Mouse (Mus musculus): ENCODE results near the gene Fxyd7. TPM values are rescaled to one million over a fixed set of nuclear protein-coding genes. Genes with fewer than 3 reads are reported as not detected.

Fxyd7 gene
- polyA plus RNA-seq, 1 experiment from 2014 or later = 20.3 TPM

GRCm38 (mm10) chr7:31041662-31042315, 9.5 kb downstream of the Fxyd7 start:
- no peak overlapping the region for H3K27ac ChIP-seq
- peaks cover 13% of the 10 kb centered on the region for H3K4me1 ChIP-seq (replicated peaks)
- peak; percentile 70 for ATAC-seq

GRCm38 (mm10) chr7:31041023-31041407, 10.3 kb downstream of the Fxyd7 start:
- peaks cover 13% of the 10 kb centered on the region for H3K4me1 ChIP-seq (replicated peaks)
- 44% methylated on average over 8 of the region's 8 CpGs for WGBS
- H3K4me3 ChIP-seq (replicated peaks) = no peak overlapping the region
- peaks cover 24% of the 10 kb centered on the region for H3K27me3 ChIP-seq (replicated peaks)
- no peak overlapping the region for H3K9ac ChIP-seq
- 0 out of 2 replicates have a peak overlapping the region, but pooled peaks have one; percentile 4 for H3K4me2 ChIP-seq (replicated peaks)
- H3K9me3 ChIP-seq = no peaks in the 10 kb centered on the region
- H3K27ac ChIP-seq = no peak overlapping the region
- ATAC-seq = no peak
- no peaks in the 10 kb centered on the region for H3K36me3 ChIP-seq

More at GRCm38 (mm10) chr7:31041662-31042315, 9.5 kb downstream of the Fxyd7 start:
- WGBS = 3% methylated on average over 28 of the region's 28 CpGs
- Histone ChIP-seq H3K9me3 (no peaks in the 10 kb centered on the region), H3K27me3 (replicated peaks) (peaks cover 24% of the 10 kb centered on the region), H3K36me3 (no peaks in the 10 kb centered on the region), H3K4me2 (replicated peaks) (peak overlapping the region; percentile 64), H3K9ac (peak overlapping the region; percentile 28), H3K4me3 (replicated peaks) (peak overlapping the region; percentile 29)

GRCm38 (mm10) chr7:31040281-31041022, 10.8 kb downstream of the Fxyd7 start:
- Histone ChIP-seq H3K4me2 (replicated peaks) (0 out of 2 replicates have a peak overlapping the region, but pooled peaks have one; percentile 4), H3K4me1 (replicated peaks) (peaks cover 13% of the 10 kb centered on the region), H3K27ac (no peak overlapping the region), H3K36me3 (no peaks in the 10 kb centered on the region), H3K4me3 (replicated peaks) (no peak overlapping the region), H3K27me3 (replicated peaks) (peaks cover 24% of the 10 kb centered on the region), H3K9me3 (no peaks in the 10 kb centered on the region), H3K9ac (no peak overlapping the region)
- no peak for ATAC-seq
- 78% methylated on average over 12 of the region's 12 CpGs for WGBS

GRCm38 (mm10) chr7:31039011-31039410, 12.3 kb downstream of the Fxyd7 start:
- no peak overlapping the region for H3K9ac ChIP-seq
- peaks cover 23% of the 10 kb centered on the region for H3K27me3 ChIP-seq (replicated peaks)
- no peak overlapping the region for H3K27ac ChIP-seq
- peaks cover 13% of the 10 kb centered on the region for H3K4me1 ChIP-seq (replicated peaks)
- H3K36me3 ChIP-seq = no peaks in the 10 kb centered on the region
- no peak overlapping the region for H3K4me2 ChIP-seq (replicated peaks)
- 87% methylated on average over 4 of the region's 4 CpGs for WGBS
- no peak overlapping the region for H3K4me3 ChIP-seq (replicated peaks)
- ATAC-seq = no peak
- H3K9me3 ChIP-seq = no peaks in the 10 kb centered on the region

- 70% methylated on average over 2 of the region's 2 CpGs for WGBS
- H3K9me3 ChIP-seq = no peaks in the 10 kb centered on the region
- no peak overlapping the region for H3K4me2 ChIP-seq (replicated peaks)
- H3K4me3 ChIP-seq (replicated peaks) = no peak overlapping the region
- no peak overlapping the region for H3K9ac ChIP-seq
- no peak for ATAC-seq
- H3K36me3 ChIP-seq = no peaks in the 10 kb centered on the region
- peaks cover 12% of the 10 kb centered on the region for H3K4me1 ChIP-seq (replicated peaks)
- H3K27me3 ChIP-seq (replicated peaks) = peaks cover 20% of the 10 kb centered on the region
- no peak overlapping the region for H3K27ac ChIP-seq
These were observed 13.6 kb downstream of the Fxyd7 start for GRCm38 (mm10) chr7:31037675-31038074.

- Histone ChIP-seq H3K4me2 (replicated peaks) (no peak overlapping the region), H3K27ac (no peak overlapping the region), H3K4me1 (replicated peaks) (peaks cover 5% of the 10 kb centered on the region), H3K4me3 (replicated peaks) (no peak overlapping the region), H3K9ac (no peak overlapping the region), H3K36me3 (no peaks in the 10 kb centered on the region), H3K27me3 (replicated peaks) (peaks cover 13% of the 10 kb centered on the region), H3K9me3 (no peaks in the 10 kb centered on the region)
- WGBS = 83% methylated on average over 7 of the region's 7 CpGs
- ATAC-seq = no peak
These were observed 14.3 kb downstream of the Fxyd7 start for GRCm38 (mm10) chr7:31036917-31037316.

- Histone ChIP-seq H3K4me3 (replicated peaks) (no peak overlapping the region), H3K9me3 (no peaks in the 10 kb centered on the region), H3K4me1 (replicated peaks) (no peaks in the 10 kb centered on the region), H3K9ac (no peak overlapping the region), H3K27me3 (replicated peaks) (no peaks in the 10 kb centered on the region), H3K4me2 (replicated peaks) (no peak overlapping the region), H3K27ac (no peak overlapping the region), H3K36me3 (no peaks in the 10 kb centered on the region)
- ATAC-seq = no peak
- WGBS = 81% methylated on average over 11 of the region's 11 CpGs
These were observed 16.0 kb downstream of the Fxyd7 start for GRCm38 (mm10) chr7:31035291-31035690.

- WGBS = 75% methylated on average over 11 of the region's 11 CpGs
- H3K4me1 ChIP-seq (replicated peaks) = no peaks in the 10 kb centered on the region
- no peaks in the 10 kb centered on the region for H3K36me3 ChIP-seq
- H3K9me3 ChIP-seq = no peaks in the 10 kb centered on the region
- H3K9ac ChIP-seq = no peak overlapping the region
- no peak overlapping the region for H3K27ac ChIP-seq
- H3K4me2 ChIP-seq (replicated peaks) = no peak overlapping the region
- ATAC-seq = no peak
- H3K27me3 ChIP-seq (replicated peaks) = no peaks in the 10 kb centered on the region
- no peak overlapping the region for H3K4me3 ChIP-seq (replicated peaks)
These were observed 16.5 kb downstream of the Fxyd7 start for GRCm38 (mm10) chr7:31034789-31035188.

GRCm38 (mm10) chr7:31033409-31034165, 17.7 kb downstream of the Fxyd7 start:
- WGBS = 52% methylated on average over 9 of the region's 9 CpGs
- Histone ChIP-seq H3K27me3 (replicated peaks) (no peaks in the 10 kb centered on the region), H3K9me3 (no peaks in the 10 kb centered on the region), H3K4me2 (replicated peaks) (no peak overlapping the region), H3K4me3 (replicated peaks) (no peak overlapping the region), H3K4me1 (replicated peaks) (no peaks in the 10 kb centered on the region), H3K27ac (no peak overlapping the region), H3K9ac (no peak overlapping the region), H3K36me3 (no peaks in the 10 kb centered on the region)
- ATAC-seq = no peak

- 82% methylated on average over 7 of the region's 7 CpGs for WGBS
- H3K9ac ChIP-seq = no peak overlapping the region
- H3K27me3 ChIP-seq (replicated peaks) = no peaks in the 10 kb centered on the region
- no peak overlapping the region for H3K4me2 ChIP-seq (replicated peaks)
- no peaks in the 10 kb centered on the region for H3K9me3 ChIP-seq
- no peaks in the 10 kb centered on the region for H3K4me1 ChIP-seq (replicated peaks)
- no peak overlapping the region for H3K27ac ChIP-seq
- no peak for ATAC-seq
- no peaks in the 10 kb centered on the region for H3K36me3 ChIP-seq
- no peak overlapping the region for H3K4me3 ChIP-seq (replicated peaks)
These were observed 19.5 kb downstream of the Fxyd7 start for GRCm38 (mm10) chr7:31031731-31032130.

- Histone ChIP-seq H3K27ac (no peak overlapping the region), H3K4me1 (replicated peaks) (no peaks in the 10 kb centered on the region), H3K9ac (no peak overlapping the region), H3K4me2 (replicated peaks) (no peak overlapping the region), H3K36me3 (no peaks in the 10 kb centered on the region), H3K27me3 (replicated peaks) (no peaks in the 10 kb centered on the region), H3K4me3 (replicated peaks) (no peak overlapping the region), H3K9me3 (no peaks in the 10 kb centered on the region)
- no peak for ATAC-seq
- WGBS = 66% methylated on average over 2 of the region's 2 CpGs
These were observed 20.6 kb downstream of the Fxyd7 start for GRCm38 (mm10) chr7:31030717-31031116.

GRCm38 (mm10) chr7:31028609-31029008, 22.7 kb downstream of the Fxyd7 start:
- ATAC-seq = no peak
- Histone ChIP-seq H3K9ac (no peak overlapping the region), H3K4me3 (replicated peaks) (no peak overlapping the region), H3K27me3 (replicated peaks) (no peaks in the 10 kb centered on the region), H3K4me1 (replicated peaks) (no peaks in the 10 kb centered on the region), H3K9me3 (no peaks in the 10 kb centered on the region), H3K36me3 (no peaks in the 10 kb centered on the region), H3K4me2 (replicated peaks) (no peak overlapping the region), H3K27ac (no peak overlapping the region)
- WGBS = 77% methylated on average over 8 of the region's 8 CpGs
